Mouse (Mus musculus): ENCODE measurements around the gene Ucp3. TPM values are rescaled to one million over a fixed set of nuclear protein-coding genes. Genes with fewer than 3 reads are reported as not detected.

Ucp3 gene
- polyA plus RNA-seq (2014; fragmentation: Nextera tagmentation; extraction: Ambion mirVana) = not detected in 2 replicates

DNA sequence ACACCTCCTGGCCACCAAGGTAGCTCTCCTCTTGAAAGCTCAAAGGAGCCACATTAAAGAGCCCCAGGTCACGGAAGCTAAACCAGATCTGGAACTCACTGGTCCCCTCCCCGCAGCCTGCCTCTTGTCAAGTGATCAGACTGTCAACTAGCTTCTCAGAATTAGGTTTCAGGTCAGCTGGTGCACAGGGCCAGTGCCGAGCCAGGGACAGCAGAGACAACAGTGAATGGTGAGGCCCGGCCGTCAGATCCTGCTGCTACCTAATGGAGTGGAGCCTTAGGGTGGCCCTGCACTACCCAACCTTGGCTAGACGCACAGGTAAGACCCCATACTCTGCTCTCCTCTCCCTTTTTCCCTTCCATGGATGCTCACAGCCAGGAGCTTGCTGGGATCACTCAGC lies at the start of gene Ucp3:
TSS of gene Ucp3 (plus strand) at position 214 of the 400 bp plus-strand sequence.
- Histone ChIP-seq H3K9ac (ENCODE audit: low read length) (no peak within 1 kb of the TSS), H3K4me2 (ENCODE audit: low read depth, severe bottlenecking) (no peak within 1 kb of the TSS), H3K4me3 (ENCODE audit: low read depth, low read length) (no peak within 1 kb of the TSS), H3K27me3 (ENCODE audit: control insufficient read depth, insufficient read depth, low read length) (no peaks in the 10 kb centered on the region), H3K27ac (replicated peaks; ENCODE audit: low read depth, low read length) (no peak within 1 kb of the TSS), H3K9me3 (ENCODE audit: control insufficient read depth, low read length) (no peaks in the 10 kb centered on the region), H3K4me1 (ENCODE audit: control insufficient read depth, insufficient read depth, low read length) (no peaks in the 10 kb centered on the region), H3K36me3 (ENCODE audit: control insufficient read depth, insufficient read depth, low read length) (no peaks in the 10 kb centered on the region)
- no peak for DNase-seq (ENCODE audit: low spot score)
- 82% methylated on average over 6 of the region's 6 CpGs for WGBS
- ATAC-seq (ENCODE audit: insufficient number of reproducible peaks, low FRiP score, low TSS enrichment, low read depth) = no peak

GRCm38 (mm10) chr7:100425795-100426194 lies 47.0 kb upstream of the Ucp3 start:
- H3K27ac ChIP-seq (replicated peaks; ENCODE audit: low read depth, low read length) = no peak overlapping the region
- no peaks in the 10 kb centered on the region for H3K9me3 ChIP-seq (ENCODE audit: control insufficient read depth, low read length)
- WGBS = 88% methylated on average over 3 of the region's 3 CpGs

DNA sequence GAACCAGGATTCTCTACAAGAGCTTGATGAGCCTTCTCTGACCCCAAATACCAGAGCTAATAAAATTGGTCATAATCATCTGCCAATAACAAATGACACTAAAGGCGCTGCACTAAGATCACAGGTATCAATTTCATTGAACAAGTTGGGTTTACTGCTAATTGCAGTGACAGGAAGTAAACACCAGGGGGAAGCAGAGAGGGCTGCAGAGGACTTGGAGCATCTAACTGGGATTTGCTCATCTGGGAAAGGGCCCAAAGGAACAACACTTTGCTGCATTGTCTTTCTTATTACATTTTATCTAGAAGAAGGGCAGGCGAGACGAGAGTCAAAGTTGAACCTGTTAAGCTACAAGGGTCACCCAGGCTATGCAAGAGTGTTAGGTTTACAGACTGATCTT lies 43.7 kb upstream of the Ucp3 start:
- 66% methylated on average over 3 of the region's 3 CpGs for WGBS
- peaks cover 29% of the 10 kb centered on the region for H3K36me3 ChIP-seq (ENCODE audit: control insufficient read depth, insufficient read depth, low read length)

More at GRCm38 (mm10) chr7:100425795-100426194, 47.0 kb upstream of the Ucp3 start:
- H3K9ac ChIP-seq (ENCODE audit: low read length) = no peak overlapping the region
- H3K4me1 ChIP-seq (ENCODE audit: control insufficient read depth, insufficient read depth, low read length) = no peaks in the 10 kb centered on the region
- no peak overlapping the region for H3K4me3 ChIP-seq (ENCODE audit: low read depth, low read length)
- no peaks in the 10 kb centered on the region for H3K27me3 ChIP-seq (ENCODE audit: control insufficient read depth, insufficient read depth, low read length)
- DNase-seq (ENCODE audit: low spot score) (no peak), ATAC-seq (ENCODE audit: insufficient number of reproducible peaks, low FRiP score, low TSS enrichment, low read depth) (no peak)
- H3K36me3 ChIP-seq (ENCODE audit: control insufficient read depth, insufficient read depth, low read length) = peaks cover 27% of the 10 kb centered on the region
- H3K4me2 ChIP-seq (ENCODE audit: low read depth, severe bottlenecking) = no peak overlapping the region

DNA sequence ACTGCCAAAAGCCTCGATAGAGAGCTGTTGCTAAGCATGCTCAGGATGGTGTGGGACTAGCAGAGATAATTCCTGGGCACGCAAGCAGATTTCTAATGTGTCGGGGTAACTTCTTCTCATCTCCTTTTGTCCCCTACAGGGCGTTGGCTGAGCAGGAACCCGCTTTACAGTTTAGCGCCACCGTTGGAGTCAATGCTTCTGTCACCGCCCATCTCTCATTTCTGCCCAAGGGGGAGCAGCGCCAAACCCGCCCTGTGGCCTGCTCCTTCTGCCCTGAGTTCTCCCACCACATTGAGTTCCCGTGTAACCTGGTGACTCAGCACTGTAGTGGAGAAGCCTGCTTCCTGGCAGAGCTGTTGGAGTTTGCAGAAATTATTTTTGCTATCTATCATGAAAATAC lies 42.9 kb upstream of the Ucp3 start:
- Histone ChIP-seq H3K9ac (ENCODE audit: low read length) (no peak overlapping the region), H3K27ac (replicated peaks; ENCODE audit: low read depth, low read length) (no peak overlapping the region), H3K4me2 (ENCODE audit: low read depth, severe bottlenecking) (no peak overlapping the region), H3K27me3 (ENCODE audit: control insufficient read depth, insufficient read depth, low read length) (no peaks in the 10 kb centered on the region), H3K4me3 (ENCODE audit: low read depth, low read length) (no peak overlapping the region), H3K9me3 (ENCODE audit: control insufficient read depth, low read length) (no peaks in the 10 kb centered on the region), H3K4me1 (ENCODE audit: control insufficient read depth, insufficient read depth, low read length) (no peaks in the 10 kb centered on the region), H3K36me3 (ENCODE audit: control insufficient read depth, insufficient read depth, low read length) (peaks cover 23% of the 10 kb centered on the region)
- WGBS = 94% methylated on average over 11 of the region's 11 CpGs
- ATAC-seq (ENCODE audit: insufficient number of reproducible peaks, low FRiP score, low TSS enrichment, low read depth) (no peak), DNase-seq (ENCODE audit: low spot score) (no peak)

More for the DNA sequence above, 43.7 kb upstream of the Ucp3 start:
- Histone ChIP-seq H3K4me3 (ENCODE audit: low read depth, low read length) (no peak overlapping the region), H3K9me3 (ENCODE audit: control insufficient read depth, low read length) (no peaks in the 10 kb centered on the region), H3K9ac (ENCODE audit: low read length) (no peak overlapping the region), H3K4me1 (ENCODE audit: control insufficient read depth, insufficient read depth, low read length) (no peaks in the 10 kb centered on the region), H3K27ac (replicated peaks; ENCODE audit: low read depth, low read length) (no peak overlapping the region), H3K4me2 (ENCODE audit: low read depth, severe bottlenecking) (no peak overlapping the region), H3K27me3 (ENCODE audit: control insufficient read depth, insufficient read depth, low read length) (no peaks in the 10 kb centered on the region)
- DNase-seq (ENCODE audit: low spot score) (peak; percentile 50), ATAC-seq (ENCODE audit: insufficient number of reproducible peaks, low FRiP score, low TSS enrichment, low read depth) (no peak)

GRCm38 (mm10) chr7:100431103-100431502 lies 41.7 kb upstream of the Ucp3 start:
- ATAC-seq (ENCODE audit: insufficient number of reproducible peaks, low FRiP score, low TSS enrichment, low read depth) = no peak

DNA sequence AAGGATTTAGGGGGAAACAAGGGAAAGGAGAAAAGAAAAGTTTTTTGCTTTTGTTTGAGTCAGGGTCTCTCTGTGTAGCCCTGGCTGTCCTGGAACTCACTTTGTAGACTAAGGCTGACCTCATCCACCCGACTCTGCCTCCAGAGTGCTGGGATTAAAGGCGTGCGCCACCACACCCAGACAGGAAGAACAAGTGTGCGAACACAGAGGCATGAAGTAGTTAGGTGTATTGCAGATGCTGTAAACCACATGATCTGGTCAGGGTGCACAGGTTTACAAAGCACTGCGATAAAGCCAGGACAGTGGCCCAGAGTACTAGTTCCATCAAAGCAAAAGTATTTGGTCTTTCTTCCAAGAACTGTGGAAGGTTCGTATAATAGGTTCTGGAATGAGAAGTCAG lies 39.5 kb upstream of the Ucp3 start:
- DNase-seq (ENCODE audit: low spot score) (no peak), ATAC-seq (ENCODE audit: insufficient number of reproducible peaks, low FRiP score, low TSS enrichment, low read depth) (no peak)
- Histone ChIP-seq H3K4me1 (ENCODE audit: control insufficient read depth, insufficient read depth, low read length) (no peaks in the 10 kb centered on the region), H3K27ac (replicated peaks; ENCODE audit: low read depth, low read length) (no peak overlapping the region), H3K36me3 (ENCODE audit: control insufficient read depth, insufficient read depth, low read length) (peaks cover 25% of the 10 kb centered on the region), H3K27me3 (ENCODE audit: control insufficient read depth, insufficient read depth, low read length) (no peaks in the 10 kb centered on the region), H3K4me2 (ENCODE audit: low read depth, severe bottlenecking) (no peak overlapping the region), H3K9me3 (ENCODE audit: control insufficient read depth, low read length) (no peaks in the 10 kb centered on the region), H3K9ac (ENCODE audit: low read length) (no peak overlapping the region), H3K4me3 (ENCODE audit: low read depth, low read length) (no peak overlapping the region)
- 96% methylated on average over 6 of the region's 6 CpGs for WGBS

More at GRCm38 (mm10) chr7:100431103-100431502, 41.7 kb upstream of the Ucp3 start:
- Histone ChIP-seq H3K36me3 (ENCODE audit: control insufficient read depth, insufficient read depth, low read length) (peaks cover 20% of the 10 kb centered on the region), H3K4me2 (ENCODE audit: low read depth, severe bottlenecking) (no peak overlapping the region), H3K27me3 (ENCODE audit: control insufficient read depth, insufficient read depth, low read length) (no peaks in the 10 kb centered on the region), H3K27ac (replicated peaks; ENCODE audit: low read depth, low read length) (no peak overlapping the region), H3K4me1 (ENCODE audit: control insufficient read depth, insufficient read depth, low read length) (no peaks in the 10 kb centered on the region), H3K9me3 (ENCODE audit: control insufficient read depth, low read length) (no peaks in the 10 kb centered on the region), H3K4me3 (ENCODE audit: low read depth, low read length) (no peak overlapping the region), H3K9ac (ENCODE audit: low read length) (no peak overlapping the region)
- 96% methylated on average over 5 of the region's 5 CpGs for WGBS
- DNase-seq (ENCODE audit: low spot score) = no peak

DNA sequence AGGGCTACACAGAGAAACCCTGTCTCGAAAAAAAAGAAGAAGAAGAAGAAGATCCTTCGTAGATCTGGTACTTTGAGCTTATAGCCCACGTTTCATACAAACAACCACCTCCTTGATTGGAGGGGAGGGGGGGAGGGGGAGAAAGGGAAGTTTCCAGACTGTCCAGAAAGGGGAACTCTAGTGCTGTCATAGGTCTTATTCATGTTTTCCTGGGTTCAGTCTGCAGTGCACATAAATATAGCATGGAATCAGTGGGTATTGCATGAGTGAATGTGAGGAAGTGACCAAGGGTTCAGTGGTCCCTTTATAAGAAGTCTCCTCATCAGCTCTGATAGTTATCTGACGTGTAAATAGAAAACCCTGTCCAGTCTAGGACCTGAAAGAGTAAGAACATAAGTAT lies 29.1 kb upstream of the Ucp3 start:
- peaks cover 29% of the 10 kb centered on the region for H3K36me3 ChIP-seq (ENCODE audit: control insufficient read depth, insufficient read depth, low read length)
- 90% methylated on average over 4 of the region's 4 CpGs for WGBS
- no peaks in the 10 kb centered on the region for H3K4me1 ChIP-seq (ENCODE audit: control insufficient read depth, insufficient read depth, low read length)
- H3K9me3 ChIP-seq (ENCODE audit: control insufficient read depth, low read length) = no peaks in the 10 kb centered on the region
- H3K27me3 ChIP-seq (ENCODE audit: control insufficient read depth, insufficient read depth, low read length) = no peaks in the 10 kb centered on the region
- no peak overlapping the region for H3K27ac ChIP-seq (replicated peaks; ENCODE audit: low read depth, low read length)
- ATAC-seq (ENCODE audit: insufficient number of reproducible peaks, low FRiP score, low TSS enrichment, low read depth) (no peak), DNase-seq (ENCODE audit: low spot score) (no peak)
- H3K4me2 ChIP-seq (ENCODE audit: low read depth, severe bottlenecking) = no peak overlapping the region
- no peak overlapping the region for H3K9ac ChIP-seq (ENCODE audit: low read length)
- no peak overlapping the region for H3K4me3 ChIP-seq (ENCODE audit: low read depth, low read length)

- Histone ChIP-seq H3K27me3 (ENCODE audit: control insufficient read depth, insufficient read depth, low read length) (no peaks in the 10 kb centered on the region), H3K9me3 (ENCODE audit: control insufficient read depth, low read length) (no peaks in the 10 kb centered on the region), H3K9ac (ENCODE audit: low read length) (no peak overlapping the region), H3K36me3 (ENCODE audit: control insufficient read depth, insufficient read depth, low read length) (peaks cover 29% of the 10 kb centered on the region), H3K4me3 (ENCODE audit: low read depth, low read length) (no peak overlapping the region), H3K4me1 (ENCODE audit: control insufficient read depth, insufficient read depth, low read length) (no peaks in the 10 kb centered on the region), H3K4me2 (ENCODE audit: low read depth, severe bottlenecking) (no peak overlapping the region), H3K27ac (replicated peaks; ENCODE audit: low read depth, low read length) (no peak overlapping the region)
- ATAC-seq (ENCODE audit: insufficient number of reproducible peaks, low FRiP score, low TSS enrichment, low read depth) = no peak
- 97% methylated on average over 5 of the region's 5 CpGs for WGBS
- DNase-seq (ENCODE audit: low spot score) = no peak
Measured at GRCm38 (mm10) chr7:100446271-100446670, 26.5 kb upstream of the Ucp3 start.

DNA sequence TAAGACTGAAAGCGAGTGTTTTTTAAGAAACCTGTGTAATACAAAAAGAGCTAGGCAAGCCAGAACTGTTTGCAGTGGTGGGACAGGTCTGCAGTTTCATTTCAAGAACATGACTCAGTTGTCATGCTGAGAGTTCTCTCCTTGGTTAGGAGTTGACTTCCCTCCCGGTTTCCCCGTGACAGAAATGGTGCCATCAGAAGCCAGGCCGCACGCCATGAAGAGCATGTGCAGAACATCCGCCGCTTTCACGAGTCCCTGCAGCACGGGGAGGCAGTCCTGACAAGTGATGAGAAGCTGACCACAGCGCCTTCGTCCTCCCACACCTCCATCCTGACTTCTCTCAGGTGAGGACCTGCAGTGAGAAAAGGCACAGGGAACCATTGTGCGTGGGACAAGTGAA lies 24.3 kb upstream of the Ucp3 start:
- 94% methylated on average over 12 of the region's 12 CpGs for WGBS
- no peak overlapping the region for H3K4me3 ChIP-seq (ENCODE audit: low read depth, low read length)
- ATAC-seq (ENCODE audit: insufficient number of reproducible peaks, low FRiP score, low TSS enrichment, low read depth) = no peak
- H3K9me3 ChIP-seq (ENCODE audit: control insufficient read depth, low read length) = no peaks in the 10 kb centered on the region
- DNase-seq (ENCODE audit: low spot score) = no peak
- no peak overlapping the region for H3K4me2 ChIP-seq (ENCODE audit: low read depth, severe bottlenecking)
- H3K36me3 ChIP-seq (ENCODE audit: control insufficient read depth, insufficient read depth, low read length) = peaks cover 31% of the 10 kb centered on the region
- no peak overlapping the region for H3K27ac ChIP-seq (replicated peaks; ENCODE audit: low read depth, low read length)
- H3K9ac ChIP-seq (ENCODE audit: low read length) = no peak overlapping the region
- no peaks in the 10 kb centered on the region for H3K27me3 ChIP-seq (ENCODE audit: control insufficient read depth, insufficient read depth, low read length)
- H3K4me1 ChIP-seq (ENCODE audit: control insufficient read depth, insufficient read depth, low read length) = no peaks in the 10 kb centered on the region

Data from limb, embryonic 11.5 days (tissue).